Mouse (Mus musculus) forebrain, embryonic 11.5 days (tissue): Measurements from ENCODE around the gene Gm43552. TPM values are rescaled to one million over a fixed set of nuclear protein-coding genes. Genes with fewer than 3 reads are reported as not detected.
A peak's percentile ranks its signal among the peaks of the same experiment; 100 is the strongest.

Experiments used
- ATAC-seq: fragments of 200-750 bp; cut with Nextera tagmentation; replicated peaks from 2 replicates; pipeline ENCODE4 v1.8.0; 2017; ENCODE audit warnings: moderate TSS enrichment; ENCODE audit not compliant: low FRiP score
- DNase-seq: peaks from one replicate; pipeline ENCODE4 v3.0.0-alpha.2; 2017; ENCODE audit warnings: low spot score
- H3K27ac ChIP-seq: fragments of 300-500 bp; sonication (generic); 2 replicates; pipeline ENCODE4 v1.5.1; 2014; ENCODE audit warnings: low read depth, low read length
- H3K27me3 ChIP-seq: fragments of 300-500 bp; sonication (generic); 2 replicates; pipeline ENCODE4 v1.6.1; 2014; ENCODE audit warnings: mild to moderate bottlenecking, low read length, mixed read lengths; ENCODE audit not compliant: control insufficient read depth, insufficient read depth
- H3K36me3 ChIP-seq: fragments of 300-500 bp; sonication (generic); 2 replicates; pipeline ENCODE4 v1.6.1; 2014; ENCODE audit warnings: mild to moderate bottlenecking, low read length, moderate library complexity, mixed read lengths; ENCODE audit not compliant: control insufficient read depth, insufficient read depth
- H3K4me1 ChIP-seq: fragments of 300-500 bp; sonication (generic); replicated peaks from 2 replicates; pipeline ENCODE4 v1.6.1; 2014; ENCODE audit warnings: low read length, mixed read lengths; ENCODE audit not compliant: control insufficient read depth, insufficient read depth
- H3K4me2 ChIP-seq: fragments of 300-500 bp; sonication (generic); 2 replicates; pipeline ENCODE4 v1.6.1; 2014; ENCODE audit warnings: low read depth, mild to moderate bottlenecking, low read length, moderate library complexity, mixed read lengths; ENCODE audit not compliant: severe bottlenecking
- H3K4me3 ChIP-seq: fragments of 300-500 bp; sonication (generic); 2 replicates; pipeline ENCODE4 v1.5.1; 2014; ENCODE audit warnings: low read depth, low read length
- H3K9ac ChIP-seq: fragments of 300-500 bp; sonication (generic); 2 replicates; pipeline ENCODE4 v1.6.1; 2014; ENCODE audit warnings: low read length
- H3K9me3 ChIP-seq: fragments of 300-500 bp; sonication (generic); 2 replicates; pipeline ENCODE4 v1.6.1; 2016; ENCODE audit warnings: low read length, mixed read lengths; ENCODE audit not compliant: control insufficient read depth
- WGBS: fragments of 180-500 bp; shearing (Covaris S2); extraction: QIAGEN DNeasy Blood & Tissue Kit; methylation state at CpG from one replicate; pipeline ENCODE4 v1.1.7; 2014; 5-methylcytosine and 5-hydroxymethylcytosine counted together
- polyA plus RNA-seq: library from polyadenylated mRNA; unstranded; fragments of >200 nt; fragmentation: Nextera tagmentation; extraction: Ambion mirVana; gene quantifications from 2 replicates; pipeline ENCODE4 v1.2.1, GENCODE M21; 2014

Gene Gm43552
- polyA plus RNA-seq, 1 experiment from 2014 or later, result not detected

- peak within 1 kb of the TSS; percentile 80 for H3K4me2 ChIP-seq
- H3K9me3 ChIP-seq, result no peaks in the 10 kb centered on the region
- H3K4me3 ChIP-seq, result peak within 1 kb of the TSS; percentile 97
- H3K27ac ChIP-seq, result peak within 1 kb of the TSS; percentile 82
- under 1% methylated on average over 83 of the region's 83 CpGs for WGBS
- peak; percentile 97 for ATAC-seq
- peaks cover 15% of the 10 kb centered on the region; the same call in 1 of the 2 replicates for H3K36me3 ChIP-seq
- H3K27me3 ChIP-seq, result no peaks in the 10 kb centered on the region
- H3K9ac ChIP-seq, result peak within 1 kb of the TSS; percentile 98
- peak; percentile 99 for DNase-seq
- H3K4me1 ChIP-seq, result peaks cover 7% of the 10 kb centered on the region
These were observed 101.7 kb downstream of the Gm43552 start, which contains the start of the genes Rpl9 and Lias for GRCm38 (mm10) chr5:65390648-65391644. Rpl9 (minus strand) TSS chr5:65391444. Lias (plus strand) TSS chr5:65391497.

- Histone ChIP-seq H3K4me3 (no peak overlapping the region), H3K9me3 (no peaks in the 10 kb centered on the region), H3K4me2 (no peak overlapping the region), H3K4me1 (peaks cover 7% of the 10 kb centered on the region), H3K27me3 (no peaks in the 10 kb centered on the region), H3K36me3 (peaks cover 13% of the 10 kb centered on the region; the same call in 1 of the 2 replicates), H3K27ac (no peak overlapping the region), H3K9ac (no peak overlapping the region)
- ATAC-seq (no peak), DNase-seq (no peak)
- WGBS, result 83% methylated on average over 6 of the region's 6 CpGs
These were observed 105.4 kb downstream of the Gm43552 start for GRCm38 (mm10) chr5:65387008-65387867.

GRCm38 (mm10) chr5:65385704-65386103 lies 106.9 kb downstream of the Gm43552 start:
- H3K4me2 ChIP-seq, result no peak overlapping the region
- peaks cover 13% of the 10 kb centered on the region; the same call in 1 of the 2 replicates for H3K36me3 ChIP-seq
- H3K9me3 ChIP-seq, result no peaks in the 10 kb centered on the region
- 78% methylated on average over 2 of the region's 2 CpGs for WGBS
- no peaks in the 10 kb centered on the region for H3K27me3 ChIP-seq
- H3K4me3 ChIP-seq, result no peak overlapping the region
- DNase-seq (no peak), ATAC-seq (no peak)
- H3K27ac ChIP-seq, result no peak overlapping the region
- peaks cover 7% of the 10 kb centered on the region for H3K4me1 ChIP-seq
- H3K9ac ChIP-seq, result no peak overlapping the region

Other genes starting within 250 kb of the Gm43552 start
- 99.7 and 99.9 TPM in 2 replicates for gene Rfc1, start 157.2 kb downstream of the Gm43552 start, polyA plus RNA-seq
- not detected in 2 replicates for gene Klb, start 144.5 kb downstream of the Gm43552 start, polyA plus RNA-seq
- gene Rpl9, start 101.4 kb downstream of the Gm43552 start, polyA plus RNA-seq, result 874 and 891 TPM in 2 replicates
- gene Lias, start 101.3 kb downstream of the Gm43552 start, polyA plus RNA-seq, result 67.5 and 70.0 TPM in 2 replicates
- gene Ugdh, start 56.9 kb downstream of the Gm43552 start, polyA plus RNA-seq, result 68.6 and 69.0 TPM in 2 replicates
- gene Smim14, start 44.4 kb upstream of the Gm43552 start, polyA plus RNA-seq, result 71.9 and 79.9 TPM in 2 replicates
- gene Ube2k, start 44.4 kb upstream of the Gm43552 start, polyA plus RNA-seq, result 142 and 143 TPM in 2 replicates
- 133 and 153 TPM in 2 replicates for gene Pds5a, start 205.4 kb upstream of the Gm43552 start, polyA plus RNA-seq